Mouse (Mus musculus): ENCODE measurements around the gene 2310033P09Rik. TPM values are rescaled to one million over a fixed set of nuclear protein-coding genes. Genes with fewer than 3 reads are reported as not detected.
A peak's percentile ranks its signal among the peaks of the same experiment; 100 is the strongest.

Gene 2310033P09Rik
- polyA plus RNA-seq, 1 experiment from 2014 or later, result 31.3 TPM

- H3K4me2 ChIP-seq (replicated peaks), result 0 out of 2 replicates have a peak overlapping the region, but pooled peaks have one; percentile 21
- no peaks in the 10 kb centered on the region for H3K27me3 ChIP-seq
- no peak overlapping the region for H3K9ac ChIP-seq
- peak overlapping the region; percentile 75 for H3K27ac ChIP-seq (replicated peaks)
- H3K4me1 ChIP-seq, result peaks cover 55% of the 10 kb centered on the region
- no peak for ATAC-seq (ENCODE audit: insufficient number of reproducible peaks, low FRiP score, low TSS enrichment, low read depth)
- H3K36me3 ChIP-seq, result peaks cover 24% of the 10 kb centered on the region
- H3K9me3 ChIP-seq (replicated peaks), result no peaks in the 10 kb centered on the region
- no peak overlapping the region for H3K4me3 ChIP-seq (replicated peaks)
Measured at GRCm38 (mm10) chr11:59219064-59219463, 10.9 kb downstream of the 2310033P09Rik start.

- no peak overlapping the region for H3K27ac ChIP-seq (replicated peaks)
- no peak for ATAC-seq (ENCODE audit: insufficient number of reproducible peaks, low FRiP score, low TSS enrichment, low read depth)
Measured at GRCm38 (mm10) chr11:59221604-59222003, 13.5 kb downstream of the 2310033P09Rik start.

GRCm38 (mm10) chr11:59222306-59222705 is 14.2 kb downstream of the 2310033P09Rik start:
- Histone ChIP-seq H3K4me3 (replicated peaks) (no peak overlapping the region), H3K9ac (no peak overlapping the region), H3K27ac (replicated peaks) (no peak overlapping the region), H3K36me3 (peaks cover 14% of the 10 kb centered on the region; the same call in 1 of the 2 replicates), H3K27me3 (no peaks in the 10 kb centered on the region), H3K9me3 (replicated peaks) (no peaks in the 10 kb centered on the region), H3K4me2 (replicated peaks) (no peak overlapping the region), H3K4me1 (peaks cover 75% of the 10 kb centered on the region)
- no peak for ATAC-seq (ENCODE audit: insufficient number of reproducible peaks, low FRiP score, low TSS enrichment, low read depth)
- 84% methylated on average over 4 of the region's 4 CpGs for WGBS

More at GRCm38 (mm10) chr11:59221604-59222003, 13.5 kb downstream of the 2310033P09Rik start:
- Histone ChIP-seq H3K4me3 (replicated peaks) (no peak overlapping the region), H3K9me3 (replicated peaks) (no peaks in the 10 kb centered on the region), H3K4me2 (replicated peaks) (no peak overlapping the region), H3K9ac (no peak overlapping the region), H3K36me3 (peaks cover 14% of the 10 kb centered on the region; the same call in 1 of the 2 replicates), H3K27me3 (no peaks in the 10 kb centered on the region), H3K4me1 (peaks cover 77% of the 10 kb centered on the region)

- Histone ChIP-seq H3K27ac (replicated peaks) (no peak overlapping the region; the same call in 1 of the 2 replicates), H3K4me1 (peaks cover 65% of the 10 kb centered on the region), H3K4me3 (replicated peaks) (no peak overlapping the region), H3K9ac (no peak overlapping the region), H3K9me3 (replicated peaks) (no peaks in the 10 kb centered on the region), H3K4me2 (replicated peaks) (no peak overlapping the region), H3K36me3 (peaks cover 7% of the 10 kb centered on the region; the same call in 1 of the 2 replicates), H3K27me3 (no peaks in the 10 kb centered on the region)
- WGBS, result 93% methylated on average over 3 of the region's 3 CpGs
- no peak for ATAC-seq (ENCODE audit: insufficient number of reproducible peaks, low FRiP score, low TSS enrichment, low read depth)
Measured at GRCm38 (mm10) chr11:59224025-59224424, 15.9 kb downstream of the 2310033P09Rik start.

- Histone ChIP-seq H3K4me1 (peaks cover 63% of the 10 kb centered on the region), H3K27ac (replicated peaks) (no peak overlapping the region), H3K4me3 (replicated peaks) (no peak overlapping the region), H3K9me3 (replicated peaks) (no peaks in the 10 kb centered on the region), H3K4me2 (replicated peaks) (no peak overlapping the region), H3K9ac (no peak overlapping the region), H3K27me3 (no peaks in the 10 kb centered on the region), H3K36me3 (peaks cover 6% of the 10 kb centered on the region; the same call in 1 of the 2 replicates)
- ATAC-seq (ENCODE audit: insufficient number of reproducible peaks, low FRiP score, low TSS enrichment, low read depth), result no peak
- WGBS, result 41% methylated on average over 2 of the region's 2 CpGs
Measured at GRCm38 (mm10) chr11:59224470-59224869, 16.3 kb downstream of the 2310033P09Rik start.

- ATAC-seq (ENCODE audit: insufficient number of reproducible peaks, low FRiP score, low TSS enrichment, low read depth), result no peak
- H3K9me3 ChIP-seq (replicated peaks), result no peaks in the 10 kb centered on the region
- H3K4me3 ChIP-seq (replicated peaks), result peak overlapping the region; percentile 97; the same call in 1 of the 2 replicates
- H3K27ac ChIP-seq (replicated peaks), result no peak overlapping the region
- no peak overlapping the region for H3K9ac ChIP-seq
- no peaks in the 10 kb centered on the region for H3K27me3 ChIP-seq
- peaks cover 60% of the 10 kb centered on the region for H3K4me1 ChIP-seq
- WGBS, result 83% methylated on average over 2 of the region's 2 CpGs
- H3K36me3 ChIP-seq, result peaks cover 3% of the 10 kb centered on the region; the same call in 1 of the 2 replicates
- H3K4me2 ChIP-seq (replicated peaks), result peak overlapping the region; percentile 60
Measured at GRCm38 (mm10) chr11:59225167-59225566, 17.0 kb downstream of the 2310033P09Rik start.

GRCm38 (mm10) chr11:59226251-59226650 is 18.1 kb downstream of the 2310033P09Rik start:
- H3K4me3 ChIP-seq (replicated peaks), result peak overlapping the region; percentile 97
- H3K9me3 ChIP-seq (replicated peaks), result no peaks in the 10 kb centered on the region
- ATAC-seq (ENCODE audit: insufficient number of reproducible peaks, low FRiP score, low TSS enrichment, low read depth), result no peak
- peak overlapping the region; percentile 100 for H3K9ac ChIP-seq
- 39% methylated on average over 3 of the region's 3 CpGs for WGBS
- no peaks in the 10 kb centered on the region for H3K27me3 ChIP-seq
- H3K4me2 ChIP-seq (replicated peaks), result peak overlapping the region; percentile 60
- H3K36me3 ChIP-seq, result 0 out of 2 replicates have a peak, but pooled peaks cover 3% of the 10 kb centered on the region
- peaks cover 58% of the 10 kb centered on the region for H3K4me1 ChIP-seq
- H3K27ac ChIP-seq (replicated peaks), result peak overlapping the region; percentile 18; the same call in 1 of the 2 replicates

GRCm38 (mm10) chr11:59226787-59227603 is 18.9 kb downstream of the 2310033P09Rik start:
- peaks cover 51% of the 10 kb centered on the region for H3K4me1 ChIP-seq
- ATAC-seq (ENCODE audit: insufficient number of reproducible peaks, low FRiP score, low TSS enrichment, low read depth), result no peak
- H3K27me3 ChIP-seq, result no peaks in the 10 kb centered on the region
- 0 out of 2 replicates have a peak, but pooled peaks cover 3% of the 10 kb centered on the region for H3K36me3 ChIP-seq
- H3K4me2 ChIP-seq (replicated peaks), result peak overlapping the region; percentile 60
- H3K9ac ChIP-seq, result peak overlapping the region; percentile 100
- H3K9me3 ChIP-seq (replicated peaks), result no peaks in the 10 kb centered on the region
- H3K27ac ChIP-seq (replicated peaks), result peak overlapping the region; percentile 97
- WGBS, result 4% methylated on average over 21 of the region's 21 CpGs
- H3K4me3 ChIP-seq (replicated peaks), result peak overlapping the region; percentile 97

GRCm38 (mm10) chr11:59227604-59228121 is 19.5 kb downstream of the 2310033P09Rik start:
- peak; percentile 83 for ATAC-seq (ENCODE audit: insufficient number of reproducible peaks, low FRiP score, low TSS enrichment, low read depth)
- H3K4me1 ChIP-seq, result peaks cover 45% of the 10 kb centered on the region
- 0 out of 2 replicates have a peak, but pooled peaks cover 3% of the 10 kb centered on the region for H3K36me3 ChIP-seq
- no peaks in the 10 kb centered on the region for H3K9me3 ChIP-seq (replicated peaks)
- peak overlapping the region; percentile 60 for H3K4me2 ChIP-seq (replicated peaks)
- H3K4me3 ChIP-seq (replicated peaks), result peak overlapping the region; percentile 97
- peak overlapping the region; percentile 97 for H3K27ac ChIP-seq (replicated peaks)
- H3K9ac ChIP-seq, result peak overlapping the region; percentile 100
- WGBS, result under 1% methylated on average over 42 of the region's 51 CpGs
- no peaks in the 10 kb centered on the region for H3K27me3 ChIP-seq

- 4% methylated on average over 56 of the region's 59 CpGs for WGBS
- H3K9ac ChIP-seq, result peak within 1 kb of the TSS; percentile 100
- peak; percentile 94 for ATAC-seq (ENCODE audit: insufficient number of reproducible peaks, low FRiP score, low TSS enrichment, low read depth)
- H3K27ac ChIP-seq (replicated peaks), result peak within 1 kb of the TSS; percentile 97
- H3K27me3 ChIP-seq, result no peaks in the 10 kb centered on the region
- 0 out of 2 replicates have a peak, but pooled peaks cover 3% of the 10 kb centered on the region for H3K36me3 ChIP-seq
- peak within 1 kb of the TSS; percentile 61 for H3K4me2 ChIP-seq (replicated peaks)
- H3K4me1 ChIP-seq, result peaks cover 40% of the 10 kb centered on the region
- H3K9me3 ChIP-seq (replicated peaks), result no peaks in the 10 kb centered on the region
- peak within 1 kb of the TSS; percentile 97 for H3K4me3 ChIP-seq (replicated peaks)
Measured at GRCm38 (mm10) chr11:59228122-59228953, 20.2 kb downstream of the 2310033P09Rik start, which contains the start of gene Arf1. Arf1 (minus strand) TSS chr11:59228270.

Measured in embryonic facial prominence, embryonic 15.5 days (tissue).